Mouse (Mus musculus) forebrain, embryonic 15.5 days (tissue): Measurements from ENCODE around the gene Rnf145. TPM values are rescaled to one million over a fixed set of nuclear protein-coding genes. Genes with fewer than 3 reads are reported as not detected.

ENCODE experiments used
- ATAC-seq: fragments of 200-750 bp; cut with Nextera tagmentation; replicated peaks from 2 replicates; pipeline ENCODE4 v1.8.0; 2017; ENCODE audit warnings: mild to moderate bottlenecking, moderate TSS enrichment, moderate library complexity
- H3K27ac ChIP-seq: fragments of 300-500 bp; sonication (generic); replicated peaks from 2 replicates; pipeline ENCODE4 v1.5.1; 2015; ENCODE audit warnings: mild to moderate bottlenecking, inconsistent platforms
- H3K27me3 ChIP-seq: fragments of 300-500 bp; sonication (generic); 2 replicates; pipeline ENCODE4 v1.6.1; 2015; ENCODE audit warnings: inconsistent platforms
- H3K36me3 ChIP-seq: fragments of 300-500 bp; sonication (generic); 2 replicates; pipeline ENCODE4 v1.6.1; 2015; ENCODE audit warnings: mild to moderate bottlenecking, inconsistent platforms
- H3K4me1 ChIP-seq: fragments of 300-500 bp; sonication (generic); 2 replicates; pipeline ENCODE4 v1.6.1; 2015; ENCODE audit warnings: inconsistent platforms
- H3K4me2 ChIP-seq: fragments of 300-500 bp; sonication (generic); replicated peaks from 2 replicates; pipeline ENCODE4 v1.6.1; 2015; ENCODE audit warnings: mild to moderate bottlenecking, inconsistent platforms
- H3K4me3 ChIP-seq: fragments of 300-500 bp; sonication (generic); 2 replicates; pipeline ENCODE4 v1.5.1; 2015; ENCODE audit warnings: mild to moderate bottlenecking, inconsistent platforms
- H3K9ac ChIP-seq: fragments of 300-500 bp; sonication (generic); replicated peaks from 2 replicates; pipeline ENCODE4 v1.6.1; 2015; ENCODE audit warnings: mild to moderate bottlenecking, inconsistent platforms
- H3K9me3 ChIP-seq: fragments of 300-500 bp; sonication (generic); 2 replicates; pipeline ENCODE4 v1.6.1; 2016; ENCODE audit warnings: inconsistent platforms
- WGBS: fragments of 180-500 bp; shearing (Covaris S2); methylation state at CpG from one replicate; pipeline ENCODE4 v1.1.7; 2015; ENCODE audit warnings: mixed read lengths; 5-methylcytosine and 5-hydroxymethylcytosine counted together
- polyA plus RNA-seq: library from polyadenylated mRNA; unstranded; fragments of >200 nt; fragmentation: Nextera tagmentation; extraction: Ambion mirVana; gene quantifications from 2 replicates; pipeline ENCODE4 v1.2.1, GENCODE M21; 2015

The Rnf145 gene
- polyA plus RNA-seq, 1 experiment from 2014 or later, result 96.6 TPM

GRCm38 (mm10) chr11:44581277-44581683, 62.5 kb downstream of the Rnf145 start:
- Histone ChIP-seq H3K4me3 (no peak overlapping the region), H3K9me3 (no peaks in the 10 kb centered on the region), H3K9ac (no peak overlapping the region), H3K4me1 (no peaks in the 10 kb centered on the region), H3K27ac (no peak overlapping the region), H3K4me2 (no peak overlapping the region), H3K36me3 (no peaks in the 10 kb centered on the region), H3K27me3 (no peaks in the 10 kb centered on the region)
- ATAC-seq, result no peak
- 32% methylated on average over 11 of the region's 11 CpGs for WGBS

- no peaks in the 10 kb centered on the region for H3K9me3 ChIP-seq
- ATAC-seq, result peak; percentile 83
Observed at GRCm38 (mm10) chr11:44586047-44586696, 67.4 kb downstream of the Rnf145 start.

GRCm38 (mm10) chr11:44593016-44593415, 74.3 kb downstream of the Rnf145 start:
- Histone ChIP-seq H3K27me3 (no peaks in the 10 kb centered on the region), H3K9me3 (no peaks in the 10 kb centered on the region), H3K4me1 (no peaks in the 10 kb centered on the region), H3K9ac (no peak overlapping the region), H3K4me2 (no peak overlapping the region), H3K27ac (no peak overlapping the region), H3K4me3 (no peak overlapping the region), H3K36me3 (no peaks in the 10 kb centered on the region)
- 95% methylated on average over 6 of the region's 6 CpGs for WGBS
- no peak for ATAC-seq

More at GRCm38 (mm10) chr11:44586047-44586696, 67.4 kb downstream of the Rnf145 start:
- 5% methylated on average over 3 of the region's 3 CpGs for WGBS
- no peak overlapping the region for H3K9ac ChIP-seq
- H3K36me3 ChIP-seq, result no peaks in the 10 kb centered on the region
- H3K4me1 ChIP-seq, result no peaks in the 10 kb centered on the region
- no peak overlapping the region for H3K4me3 ChIP-seq
- no peak overlapping the region for H3K27ac ChIP-seq
- no peaks in the 10 kb centered on the region for H3K27me3 ChIP-seq
- H3K4me2 ChIP-seq, result no peak overlapping the region

DNA sequence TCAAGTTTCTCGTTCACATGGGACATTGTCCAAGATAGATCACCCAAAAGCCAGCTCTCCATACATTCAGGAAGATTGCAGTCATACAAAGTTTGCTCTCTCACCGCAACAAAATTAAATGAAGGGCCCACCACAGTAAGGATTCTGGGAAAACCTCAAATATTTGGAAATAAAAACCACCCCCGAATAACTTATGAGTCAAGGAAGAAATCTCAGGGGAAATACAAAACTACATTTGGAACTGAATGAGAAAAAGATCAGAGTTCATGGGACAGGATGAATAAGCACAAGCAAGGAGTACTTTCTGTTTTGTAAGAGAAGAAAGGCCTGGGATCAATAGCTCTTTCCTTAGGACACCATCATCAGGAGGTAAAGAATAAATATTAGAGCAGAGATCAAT, 76.0 kb downstream of the Rnf145 start:
- ATAC-seq, result no peak
- H3K4me2 ChIP-seq, result no peak overlapping the region
- H3K27me3 ChIP-seq, result no peaks in the 10 kb centered on the region
- no peak overlapping the region for H3K27ac ChIP-seq
- no peak overlapping the region for H3K9ac ChIP-seq
- WGBS, result 84% methylated on average over 3 of the region's 3 CpGs
- H3K4me1 ChIP-seq, result no peaks in the 10 kb centered on the region
- no peak overlapping the region for H3K4me3 ChIP-seq
- no peaks in the 10 kb centered on the region for H3K36me3 ChIP-seq
- no peaks in the 10 kb centered on the region for H3K9me3 ChIP-seq

- no peak overlapping the region for H3K4me3 ChIP-seq
- ATAC-seq, result no peak
- peaks cover 9% of the 10 kb centered on the region for H3K4me1 ChIP-seq
- no peaks in the 10 kb centered on the region for H3K36me3 ChIP-seq
- H3K9me3 ChIP-seq, result no peaks in the 10 kb centered on the region
- no peak overlapping the region for H3K4me2 ChIP-seq
- no peak overlapping the region for H3K27ac ChIP-seq
- H3K27me3 ChIP-seq, result peaks cover 18% of the 10 kb centered on the region
- no peak overlapping the region for H3K9ac ChIP-seq
- 85% methylated on average over 8 of the region's 8 CpGs for WGBS
Observed at GRCm38 (mm10) chr11:44606881-44607280, 88.1 kb downstream of the Rnf145 start.

DNA sequence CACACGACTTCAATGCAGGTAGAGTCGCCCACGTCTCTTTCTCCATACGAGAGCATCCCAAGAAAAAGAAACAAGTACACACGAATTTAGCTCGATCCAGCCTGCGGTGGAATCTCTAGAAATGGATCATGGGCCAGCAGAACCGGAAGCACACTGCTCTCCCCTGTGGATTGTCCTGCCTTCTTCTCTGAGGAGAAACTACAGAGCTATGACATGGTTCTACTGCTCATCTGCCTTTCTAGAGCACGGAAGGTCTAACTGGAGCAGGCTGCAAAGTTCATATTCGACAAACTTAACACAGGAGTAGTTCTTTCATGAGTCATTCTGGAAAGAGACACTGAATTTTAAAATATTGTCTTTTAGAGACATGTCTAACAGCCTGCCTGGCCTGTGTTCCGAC, 89.9 kb downstream of the Rnf145 start:
- 83% methylated on average over 11 of the region's 11 CpGs for WGBS
- H3K27me3 ChIP-seq, result peaks cover 31% of the 10 kb centered on the region
- H3K9ac ChIP-seq, result no peak overlapping the region
- H3K27ac ChIP-seq, result no peak overlapping the region
- no peak overlapping the region for H3K4me3 ChIP-seq
- H3K9me3 ChIP-seq, result no peaks in the 10 kb centered on the region
- ATAC-seq, result no peak
- no peak overlapping the region for H3K4me2 ChIP-seq
- H3K4me1 ChIP-seq, result peaks cover 23% of the 10 kb centered on the region
- H3K36me3 ChIP-seq, result no peaks in the 10 kb centered on the region

DNA sequence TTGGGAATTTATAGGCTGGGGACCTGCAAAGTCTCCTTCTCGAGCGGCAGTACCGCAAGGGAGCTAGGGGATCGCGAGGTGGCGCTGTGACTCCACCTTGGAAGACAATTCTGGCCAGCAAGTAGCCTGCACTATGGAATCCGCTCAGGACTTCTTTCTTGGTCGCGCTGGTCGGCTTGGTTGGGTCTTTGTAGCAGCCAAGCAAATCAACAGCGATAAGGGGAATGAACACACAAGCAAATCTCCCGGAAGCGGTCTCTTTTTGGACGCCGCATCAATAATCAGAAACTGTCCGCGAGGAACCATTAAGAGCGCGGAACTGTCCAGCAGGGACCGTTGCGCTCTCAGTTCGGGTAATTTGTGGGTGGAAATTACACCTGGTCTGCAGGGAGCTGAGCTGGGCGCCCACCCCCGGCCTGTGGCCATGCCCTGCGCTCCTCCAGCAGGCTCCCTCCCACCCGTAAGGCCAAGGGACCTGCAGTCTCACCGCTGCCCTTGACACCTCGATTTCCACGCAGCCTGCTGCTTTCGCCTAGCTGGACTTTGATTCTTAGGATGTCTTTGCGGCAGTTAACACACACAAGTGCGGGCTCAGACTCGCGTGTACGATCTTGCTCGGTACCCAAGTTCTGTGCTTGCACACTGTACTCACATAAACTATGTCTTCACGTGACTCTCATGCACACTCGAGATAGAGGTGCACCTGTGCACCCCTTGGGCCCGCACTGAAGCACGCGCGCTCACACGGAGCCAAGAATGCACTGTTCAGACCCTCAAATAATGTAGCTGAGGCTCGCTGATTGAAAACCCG, 92.4 kb downstream of the Rnf145 start:
- Histone ChIP-seq H3K27ac (no peak overlapping the region), H3K27me3 (peaks cover 54% of the 10 kb centered on the region)
- under 1% methylated on average over 45 of the region's 45 CpGs for WGBS

GRCm38 (mm10) chr11:44612156-44612555, 93.4 kb downstream of the Rnf145 start:
- Histone ChIP-seq H3K9me3 (no peaks in the 10 kb centered on the region), H3K27ac (no peak overlapping the region), H3K4me1 (peaks cover 31% of the 10 kb centered on the region), H3K9ac (no peak overlapping the region), H3K27me3 (peaks cover 63% of the 10 kb centered on the region), H3K4me2 (no peak overlapping the region), H3K4me3 (no peak overlapping the region), H3K36me3 (no peaks in the 10 kb centered on the region)
- ATAC-seq, result no peak
- WGBS, result 3% methylated on average over 10 of the region's 10 CpGs

More for the DNA sequence above, 92.4 kb downstream of the Rnf145 start:
- Histone ChIP-seq H3K4me2 (peak overlapping the region; percentile 85), H3K36me3 (no peaks in the 10 kb centered on the region), H3K4me3 (peak overlapping the region; percentile 40), H3K9me3 (no peaks in the 10 kb centered on the region), H3K9ac (peak overlapping the region; percentile 30; the same call in 1 of the 2 replicates), H3K4me1 (peaks cover 23% of the 10 kb centered on the region)
- ATAC-seq, result peak; percentile 89

- no peak for ATAC-seq
- Histone ChIP-seq H3K4me3 (peak overlapping the region; percentile 26), H3K36me3 (no peaks in the 10 kb centered on the region), H3K4me1 (peaks cover 35% of the 10 kb centered on the region), H3K9ac (no peak overlapping the region), H3K9me3 (no peaks in the 10 kb centered on the region), H3K27me3 (peaks cover 66% of the 10 kb centered on the region), H3K27ac (no peak overlapping the region), H3K4me2 (peak overlapping the region; percentile 35)
- WGBS, result 2% methylated on average over 38 of the region's 38 CpGs
Observed at GRCm38 (mm10) chr11:44612681-44613410, 94.1 kb downstream of the Rnf145 start.

- 6% methylated on average over 14 of the region's 14 CpGs for WGBS
- H3K27me3 ChIP-seq, result peaks cover 69% of the 10 kb centered on the region
- H3K9ac ChIP-seq, result no peak overlapping the region
- peak overlapping the region; percentile 35 for H3K4me2 ChIP-seq
- H3K4me1 ChIP-seq, result peaks cover 40% of the 10 kb centered on the region
- peak overlapping the region; percentile 26 for H3K4me3 ChIP-seq
- H3K27ac ChIP-seq, result no peak overlapping the region
- no peaks in the 10 kb centered on the region for H3K36me3 ChIP-seq
- no peaks in the 10 kb centered on the region for H3K9me3 ChIP-seq
- no peak for ATAC-seq
Observed at GRCm38 (mm10) chr11:44613411-44614180, 94.8 kb downstream of the Rnf145 start.
